Mouse (Mus musculus) bone marrow, adult 2 months (tissue): Measurements from ENCODE around the gene Irf2.

Experiments
- CTCF ChIP-seq: fragments of 200-500 bp; IDR thresholded peaks from 2 replicates; pipeline ENCODE4 v1.5.1; 2011; ENCODE audit warnings: low read length, control low read depth; ENCODE audit not compliant: control insufficient read depth, insufficient read depth
- POLR2A ChIP-seq: fragments of 200-500 bp; IDR thresholded peaks from 2 replicates; pipeline ENCODE4 v1.6.1; 2011; ENCODE audit warnings: low read depth, mild to moderate bottlenecking, control low read depth, low read length, borderline replicate concordance; ENCODE audit not compliant: control insufficient read depth

GRCm38 (mm10) chr8:46896704-46897103, 157.2 kb downstream of the Irf2 start:
- TF ChIP-seq POLR2A (no peak), CTCF (no peak)
